In genomic region chr5:120438991-120439710, GRCm38 (mm10) we compare ENCODE assay signal across 14 mouse cellular contexts. TPM values are rescaled to one million over a fixed set of nuclear protein-coding genes. Genes with fewer than 3 reads are reported as not detected.
DNase-seq lines count a peak whose midpoint lies in the region; ATAC-seq and TF ChIP-seq lines count a peak whose summit lies in the region.
"Had no signal": no experiment of that assay in that cellular context is flagged by ENCODE, and none has a peak within 500 bp of the region (broad histone marks: within the 10 kb centered on the region; RNA-seq: fewer than 3 reads in every experiment).

No protein-coding gene starts in this region.

- peak overlapping the region; percentile 92 for H3K27ac ChIP-seq in forebrain, embryonic 10.5 days
- H3K27ac ChIP-seq in forebrain, embryonic 16.5 days (ENCODE audit: low read length) = no peak overlapping the region
- no peak overlapping the region for H3K27ac ChIP-seq in forebrain, postnatal 0 days (ENCODE audit: low read depth, low read length)
- H3K27ac ChIP-seq in midbrain, embryonic 12.5 days (replicated peaks) = peak overlapping the region; percentile 90

- H3K4me1 ChIP-seq in forebrain, embryonic 10.5 days = peaks cover 65% of the 10 kb centered on the region
- H3K4me1 ChIP-seq in forebrain, embryonic 16.5 days (replicated peaks; ENCODE audit: control insufficient read depth, insufficient read depth, low read length) = peaks cover 28% of the 10 kb centered on the region
- H3K4me1 ChIP-seq in forebrain, postnatal 0 days (ENCODE audit: insufficient read depth) = no peaks in the 10 kb centered on the region; the same call in 1 of the 2 replicates
- H3K4me1 ChIP-seq in midbrain, embryonic 12.5 days = peaks cover 58% of the 10 kb centered on the region

- peaks cover 23% of the 10 kb centered on the region for H3K36me3 ChIP-seq in forebrain, embryonic 10.5 days (replicated peaks)
- H3K36me3 ChIP-seq in forebrain, embryonic 16.5 days (ENCODE audit: control insufficient read depth, insufficient read depth) = no peaks in the 10 kb centered on the region
- H3K36me3 ChIP-seq in forebrain, postnatal 0 days (ENCODE audit: insufficient read depth) = no peaks in the 10 kb centered on the region
- no peaks in the 10 kb centered on the region for H3K36me3 ChIP-seq in midbrain, embryonic 12.5 days

- H3K4me2 ChIP-seq in forebrain, embryonic 16.5 days (ENCODE audit: low read length) = no peak overlapping the region
- H3K4me2 ChIP-seq in forebrain, postnatal 0 days (ENCODE audit: low read depth) = no peak overlapping the region
- peak overlapping the region; percentile 65 for H3K4me2 ChIP-seq in midbrain, embryonic 12.5 days (replicated peaks)

- WGBS in forebrain, embryonic 10.5 days = 14% methylated on average over 27 of the region's 27 CpGs
- 18% methylated on average over 27 of the region's 27 CpGs for WGBS in forebrain, embryonic 16.5 days
- WGBS in forebrain, postnatal 0 days = 15% methylated on average over 27 of the region's 27 CpGs
- WGBS in midbrain, embryonic 12.5 days = 7% methylated on average over 27 of the region's 27 CpGs

- no peak overlapping the region for H3K9ac ChIP-seq in forebrain, embryonic 16.5 days (replicated peaks; ENCODE audit: low read depth, low read length)
- H3K9ac ChIP-seq in forebrain, postnatal 0 days = no peak overlapping the region
- peak overlapping the region; percentile 77 for H3K9ac ChIP-seq in midbrain, embryonic 12.5 days (replicated peaks)

- H3K4me3 ChIP-seq in forebrain, embryonic 10.5 days = peak overlapping the region; percentile 61
- no peak overlapping the region for H3K4me3 ChIP-seq in forebrain, embryonic 16.5 days (replicated peaks; ENCODE audit: low read length)
- no peak overlapping the region for H3K4me3 ChIP-seq in forebrain, postnatal 0 days (ENCODE audit: low read depth, low read length)
- peak overlapping the region; percentile 55 for H3K4me3 ChIP-seq in midbrain, embryonic 12.5 days

- TF ChIP-seq CTCF in forebrain, postnatal 0 days (IDR thresholded peaks at IDR 0.05; ENCODE audit: low read depth) = no peak

- peaks cover 91% of the 10 kb centered on the region for H3K27me3 ChIP-seq in forebrain, embryonic 10.5 days (ENCODE audit: poor library complexity, severe bottlenecking)
- peaks cover 49% of the 10 kb centered on the region for H3K27me3 ChIP-seq in forebrain, embryonic 16.5 days (replicated peaks; ENCODE audit: control insufficient read depth, insufficient read depth, low read length)
- H3K27me3 ChIP-seq in forebrain, postnatal 0 days (ENCODE audit: insufficient read depth, low read length) = peaks cover 53% of the 10 kb centered on the region
- peaks cover 91% of the 10 kb centered on the region for H3K27me3 ChIP-seq in midbrain, embryonic 12.5 days

- no peaks in the 10 kb centered on the region for H3K9me3 ChIP-seq in forebrain, embryonic 10.5 days
- H3K9me3 ChIP-seq in forebrain, embryonic 16.5 days (ENCODE audit: control insufficient read depth, low read length) = no peaks in the 10 kb centered on the region
- no peaks in the 10 kb centered on the region for H3K9me3 ChIP-seq in forebrain, postnatal 0 days (ENCODE audit: low read length)
- no peaks in the 10 kb centered on the region for H3K9me3 ChIP-seq in midbrain, embryonic 12.5 days

- ATAC-seq in forebrain, embryonic 16.5 days = no peak
- no peak for ATAC-seq in forebrain, postnatal 0 days
- ATAC-seq in midbrain, embryonic 12.5 days (ENCODE audit: low FRiP score, low read depth) = no peak
- ATAC-seq: activated CD4-positive, CD25-positive, alpha-beta regulatory T cell, adult 4 months had no signal

- DNase-seq in forebrain, embryonic 10.5 days (ENCODE audit: extremely low spot score, low spot score) = peak; percentile 42
- peak; percentile 53 for DNase-seq in R1 (ENCODE audit: low read depth, low spot score)
- DNase-seq in forebrain, postnatal 0 days = peak; percentile 22
- DNase-seq in frontal cortex, postnatal 36 days (ENCODE audit: low spot score in 2 of 2) = no peak
- DNase-seq in kidney, adult 9 months = no peak
- DNase-seq in ovary, postnatal 14 days (ENCODE audit: low spot score) = no peak
- DNase-seq: gastrocnemius, postnatal 10 days; kidney, adult 18-20 months; lung, postnatal 36 days; thymus, adult 2 months had no signal

RNA-seq across cellular contexts. Expression of gene Lhx5, which starts 7.7 kb away (rescaled TPM):
- polyA plus RNA-seq in forebrain, embryonic 10.5 days (2016; fragmentation: Nextera tagmentation; extraction: Ambion mirVana) = 21.3 and 24.8 TPM in 2 replicates
- polyA plus RNA-seq in forebrain, embryonic 16.5 days (2015; fragmentation: Nextera tagmentation; extraction: Ambion mirVana) = 3.8 and 7.0 TPM in 2 replicates
- total RNA-seq in forebrain, postnatal 0 days (2014; rRNA removed) = 4.6 and 5.4 TPM in 2 replicates
- 1.4 and 3.7 TPM in 2 replicates for polyA plus RNA-seq in forebrain, postnatal 0 days (2015; fragmentation: Nextera tagmentation; extraction: Ambion mirVana)
- 45.2 and 51.9 TPM in 2 replicates for polyA plus RNA-seq in midbrain, embryonic 12.5 days (2016; fragmentation: Nextera tagmentation; extraction: Ambion mirVana)
- total RNA-seq: CH12.LX; gastrocnemius, postnatal 10 days had no signal
- polyA plus RNA-seq: activated CD4-positive, CD25-positive, alpha-beta regulatory T cell, adult 4 months had no signal

RNA-seq across cellular contexts. Expression of gene Sdsl, which starts 33.5 kb away (rescaled TPM):
- polyA plus RNA-seq in forebrain, embryonic 10.5 days (2016; fragmentation: Nextera tagmentation; extraction: Ambion mirVana) = 9.3 and 10.2 TPM in 2 replicates
- polyA plus RNA-seq in forebrain, embryonic 16.5 days (2015; fragmentation: Nextera tagmentation; extraction: Ambion mirVana) = 1.9 and 2.3 TPM in 2 replicates
- 1.3 and 3.0 TPM in 2 replicates for total RNA-seq in forebrain, postnatal 0 days (2014; rRNA removed)
- polyA plus RNA-seq in forebrain, postnatal 0 days (2015; fragmentation: Nextera tagmentation; extraction: Ambion mirVana) = 2.3 and 3.1 TPM in 2 replicates
- polyA plus RNA-seq in midbrain, embryonic 12.5 days (2016; fragmentation: Nextera tagmentation; extraction: Ambion mirVana) = 6.4 and 7.5 TPM in 2 replicates
- polyA plus RNA-seq: activated CD4-positive, CD25-positive, alpha-beta regulatory T cell, adult 4 months had no signal

RNA-seq across cellular contexts. Expression of gene Sds, which starts 37.2 kb away (rescaled TPM):
- not detected in 2 replicates for polyA plus RNA-seq in forebrain, embryonic 10.5 days (2016; fragmentation: Nextera tagmentation; extraction: Ambion mirVana)
- not detected in 2 replicates for polyA plus RNA-seq in forebrain, embryonic 16.5 days (2015; fragmentation: Nextera tagmentation; extraction: Ambion mirVana)
- not detected in 2 replicates for total RNA-seq in forebrain, postnatal 0 days (2014; rRNA removed)
- not detected in 2 replicates for polyA plus RNA-seq in forebrain, postnatal 0 days (2015; fragmentation: Nextera tagmentation; extraction: Ambion mirVana)
- polyA plus RNA-seq in midbrain, embryonic 12.5 days (2016; fragmentation: Nextera tagmentation; extraction: Ambion mirVana) = not detected in 2 replicates
- total RNA-seq: CH12.LX; gastrocnemius, postnatal 10 days had no signal
- polyA plus RNA-seq: activated CD4-positive, CD25-positive, alpha-beta regulatory T cell, adult 4 months had no signal

Comparison
In these comparisons a context has a peak if more than half of its experiments do, and no peak if none do; other contexts are left out.
1. H3K27ac ChIP-seq: peak in forebrain, embryonic 10.5 days (single experiment) and midbrain, embryonic 12.5 days (single experiment); none in forebrain, embryonic 16.5 days (single experiment) and forebrain, postnatal 0 days (single experiment).
2. H3K4me3 ChIP-seq: peak in forebrain, embryonic 10.5 days (single experiment) and midbrain, embryonic 12.5 days (single experiment); none in forebrain, embryonic 16.5 days (single experiment) and forebrain, postnatal 0 days (single experiment).
3. DNase-seq: peak in forebrain, embryonic 10.5 days (single experiment), R1 (single experiment) and forebrain, postnatal 0 days (single experiment); none in frontal cortex, postnatal 36 days (0 of 2), kidney, adult 9 months (single experiment) and ovary, postnatal 14 days (single experiment).